Mouse (Mus musculus): ENCODE results near the gene Lnx2.

The Lnx2 gene

GRCm38 (mm10) chr5:147077305-147078034, 1.1 kb upstream of the Lnx2 start:
- peak; percentile 95 for DNase-seq (ENCODE audit: low read depth, low spot score)

- no peak for DNase-seq (ENCODE audit: low read depth, low spot score)
Measured at GRCm38 (mm10) chr5:147076799-147077165, 396 bp upstream of the Lnx2 start, which contains the start of gene Polr1d. TSS of gene Polr1d (plus strand) at chr5:147077050.

- no peak for DNase-seq (ENCODE audit: low read depth, low spot score)
Measured at GRCm38 (mm10) chr5:147075103-147076025, 1.0 kb downstream of the Lnx2 start.

- no peak for DNase-seq (ENCODE audit: low read depth, low spot score)
Measured at GRCm38 (mm10) chr5:147073805-147074204, 2.6 kb downstream of the Lnx2 start.

- DNase-seq (ENCODE audit: low read depth, low spot score) = no peak
Measured at GRCm38 (mm10) chr5:147071886-147072285, 4.5 kb downstream of the Lnx2 start.

GRCm38 (mm10) chr5:147070791-147071516, 5.4 kb downstream of the Lnx2 start:
- DNase-seq (ENCODE audit: low read depth, low spot score) = peak; percentile 42

GRCm38 (mm10) chr5:147068876-147069275, 7.5 kb downstream of the Lnx2 start:
- DNase-seq (ENCODE audit: low read depth, low spot score) = no peak

- no peak for DNase-seq (ENCODE audit: low read depth, low spot score)
Measured at GRCm38 (mm10) chr5:147066965-147067364, 9.4 kb downstream of the Lnx2 start.

GRCm38 (mm10) chr5:147066129-147066528, 10.3 kb downstream of the Lnx2 start:
- DNase-seq (ENCODE audit: low read depth, low spot score) = peak; percentile 43

GRCm38 (mm10) chr5:147063215-147063661, 13.1 kb downstream of the Lnx2 start:
- peak; percentile 88 for DNase-seq (ENCODE audit: low read depth, low spot score)

- DNase-seq (ENCODE audit: low read depth, low spot score) = no peak
Measured at GRCm38 (mm10) chr5:147060024-147060423, 16.4 kb downstream of the Lnx2 start.

GRCm38 (mm10) chr5:147059319-147059718, 17.1 kb downstream of the Lnx2 start:
- DNase-seq (ENCODE audit: low read depth, low spot score) = no peak

GRCm38 (mm10) chr5:147058661-147059060, 17.7 kb downstream of the Lnx2 start:
- no peak for DNase-seq (ENCODE audit: low read depth, low spot score)

GRCm38 (mm10) chr5:147057626-147058414, 18.6 kb downstream of the Lnx2 start:
- DNase-seq (ENCODE audit: low read depth, low spot score) = peak; percentile 55

- DNase-seq (ENCODE audit: low read depth, low spot score) = no peak
Measured at GRCm38 (mm10) chr5:147056712-147057290, 19.6 kb downstream of the Lnx2 start.

GRCm38 (mm10) chr5:147055572-147056245, 20.7 kb downstream of the Lnx2 start:
- peak; percentile 81 for DNase-seq (ENCODE audit: low read depth, low spot score)

- no peak for DNase-seq (ENCODE audit: low read depth, low spot score)
Measured at GRCm38 (mm10) chr5:147054747-147055270, 21.6 kb downstream of the Lnx2 start.

GRCm38 (mm10) chr5:147054328-147054727, 22.1 kb downstream of the Lnx2 start:
- no peak for DNase-seq (ENCODE audit: low read depth, low spot score)

- DNase-seq (ENCODE audit: low read depth, low spot score) = no peak
Measured at GRCm38 (mm10) chr5:147053481-147053880, 22.9 kb downstream of the Lnx2 start.

GRCm38 (mm10) chr5:147053071-147053470, 23.3 kb downstream of the Lnx2 start:
- DNase-seq (ENCODE audit: low read depth, low spot score) = no peak
